Mouse (Mus musculus) lung, postnatal 10 days (tissue): ENCODE data around the gene 9030624G23Rik.
"Not testable (repeated sequence)": the region's sequence is repeated elsewhere in the genome, so short reads cannot be mapped to it uniquely, and the experiment has no call there.

ENCODE experiments used
- DNase-seq: peaks from one replicate; pipeline ENCODE4 v3.0.0; 2021

The 9030624G23Rik gene

GRCm38 (mm10) chr12:24097108-24097520 lies at the start of gene 9030624G23Rik:
Gene 9030624G23Rik, minus strand, starts transcription at chr12:24097246.
- DNase-seq: peak; percentile 73

- not testable (repeated sequence) for DNase-seq
Measured at GRCm38 (mm10) chr12:24083096-24083495, 13.9 kb downstream of the 9030624G23Rik start.
